Mouse (Mus musculus): ENCODE measurements around the gene Prdx6b. TPM values are rescaled to one million over a fixed set of nuclear protein-coding genes. Genes with fewer than 3 reads are reported as not detected.

Prdx6b gene
- polyA plus RNA-seq (2015; fragmentation: Nextera tagmentation; extraction: Ambion mirVana) = not detected in 2 replicates

DNA sequence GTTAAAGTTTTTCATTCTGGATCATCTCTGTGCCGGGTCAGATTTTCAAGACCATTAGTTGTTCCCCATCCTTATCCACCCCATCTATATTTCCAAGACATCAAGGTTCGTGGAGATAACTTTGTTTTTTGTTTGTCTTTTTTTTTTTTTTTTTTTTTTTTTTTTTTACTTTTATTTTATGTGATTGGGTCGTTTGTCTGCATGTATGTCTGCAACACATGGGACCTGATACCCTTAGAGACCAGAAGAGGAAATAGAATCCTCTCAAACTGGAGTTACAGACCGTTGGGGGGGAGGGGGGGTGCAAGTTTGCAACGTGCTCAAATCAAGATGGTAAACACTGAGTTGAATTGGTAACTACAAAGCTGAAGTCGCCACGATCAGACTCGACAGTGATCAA is at the start of gene Prdx6b:
TSS of gene Prdx6b (plus strand) at position 301 of the 400 bp plus-strand sequence.

DNA sequence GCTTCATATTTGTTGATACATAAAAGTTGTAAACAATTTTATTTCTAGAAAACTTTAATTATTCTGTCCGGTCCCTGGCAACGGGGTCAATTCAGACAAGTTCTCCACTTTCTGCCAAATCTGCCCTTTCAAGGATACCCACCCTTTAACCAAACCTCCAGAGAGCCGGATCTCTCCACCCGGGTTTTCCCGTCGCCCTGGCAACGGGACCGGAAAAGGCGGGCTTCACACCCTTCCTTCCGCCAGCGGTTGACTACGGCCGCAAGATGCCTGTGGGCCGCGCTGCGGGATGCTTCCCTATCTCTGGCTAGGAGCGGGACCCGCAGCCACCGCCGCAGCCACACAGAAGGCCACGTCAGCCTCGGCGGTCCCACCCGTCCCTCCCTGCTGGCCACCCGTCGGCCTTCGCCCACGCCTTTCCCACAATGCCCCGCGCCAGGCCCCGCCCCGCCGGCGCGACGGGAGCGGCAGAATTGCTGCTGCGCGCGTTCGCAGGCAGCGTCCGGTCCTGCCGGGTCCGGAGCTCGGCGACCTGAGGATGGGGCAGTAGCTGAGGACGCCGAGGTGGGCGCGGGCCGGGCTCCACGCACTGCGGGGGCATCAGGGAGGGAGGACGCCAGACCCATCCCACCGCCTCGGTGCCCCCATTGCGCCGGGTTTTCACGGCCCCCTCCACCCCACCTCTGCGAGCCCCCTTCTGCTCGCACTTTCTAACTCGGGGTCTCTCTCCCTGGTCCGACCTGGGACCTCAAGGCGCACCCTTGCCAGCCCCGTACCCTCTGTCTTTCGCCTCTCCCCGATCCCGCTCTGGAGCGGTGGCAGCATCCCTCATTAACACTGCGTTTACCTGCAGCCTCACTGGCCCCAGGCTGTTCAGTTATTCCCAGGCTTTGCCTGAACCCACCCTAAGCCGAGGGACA is 23.2 kb downstream of the Prdx6b start, which contains the start of gene Dnajc10:
TSS of gene Dnajc10 (plus strand) at position 225 of the 920 bp plus-strand sequence.

Other genes with a start within 250 kb of the Prdx6b start
- 5.7 and 7.3 TPM in 2 replicates for gene Pde1a, start 163.0 kb upstream of the Prdx6b start, polyA plus RNA-seq (2015; fragmentation: Nextera tagmentation; extraction: Ambion mirVana)
- 28.2 and 30.1 TPM in 2 replicates for gene Dnajc10, start 23.0 kb downstream of the Prdx6b start, polyA plus RNA-seq (2015; fragmentation: Nextera tagmentation; extraction: Ambion mirVana)
- gene Frzb, start 155.2 kb downstream of the Prdx6b start, polyA plus RNA-seq (2015; fragmentation: Nextera tagmentation; extraction: Ambion mirVana) = 11.3 and 17.5 TPM in 2 replicates

Measured in spleen, postnatal 0 days (tissue).